Comparison of ENCODE assay signal across 7 mouse cellular contexts in genomic region chr4:106866845-106867244, GRCm38 (mm10). TPM values are rescaled to one million over a fixed set of nuclear protein-coding genes. Genes with fewer than 3 reads are reported as not detected.
A peak's percentile ranks its signal among the peaks of the same experiment; 100 is the strongest.
DNase-seq lines count a peak whose midpoint lies in the region; ATAC-seq and TF ChIP-seq lines count a peak whose summit lies in the region.

No protein-coding gene starts in this region.

- peak overlapping the region; percentile 86; the same call in 1 of the 2 replicates for H3K27ac ChIP-seq in ES-E14 (ENCODE audit: insufficient read depth, low read depth, low read length, poor library complexity, severe bottlenecking)
- peak overlapping the region; percentile 88 for H3K27ac ChIP-seq in forebrain, embryonic 12.5 days
- peak overlapping the region; percentile 72 for H3K27ac ChIP-seq in hindbrain, embryonic 13.5 days
- H3K27ac ChIP-seq in liver, embryonic 11.5 days (ENCODE audit: low read depth, low read length): 0 out of 2 replicates have a peak overlapping the region, but pooled peaks have one; percentile 21

- DNase-seq in ES-E14 (ENCODE audit: low read depth, low spot score): peak; percentile 75
- peak; percentile 65 for DNase-seq in liver, embryonic 11.5 days (ENCODE audit: low spot score)
- peak; percentile 20 for DNase-seq in retina, adult 2 months (ENCODE audit: low read depth, low spot score)
- DNase-seq in B cell, adult 2 months: no peak

- TF ChIP-seq CTCF in E14TG2a.4 (conservative IDR thresholded peaks at IDR 0.05; ENCODE audit: low read length): no peak

- H3K27me3 ChIP-seq in E14TG2a.4 (ENCODE audit: insufficient read depth, low read length): no peaks in the 10 kb centered on the region
- peaks cover 10% of the 10 kb centered on the region; the same call in 1 of the 2 replicates for H3K27me3 ChIP-seq in forebrain, embryonic 12.5 days
- H3K27me3 ChIP-seq in hindbrain, embryonic 13.5 days: no peaks in the 10 kb centered on the region
- H3K27me3 ChIP-seq in liver, embryonic 11.5 days (replicated peaks; ENCODE audit: control insufficient read depth, insufficient read depth, low read length): no peaks in the 10 kb centered on the region

- H3K4me3 ChIP-seq in E14TG2a.4 (replicated peaks; ENCODE audit: low read length): peak overlapping the region; percentile 69
- H3K4me3 ChIP-seq in ES-E14 (ENCODE audit: insufficient read depth in 1 of 2, low read depth in 1 of 2, low read length in 2 of 2, poor library complexity in 1 of 2, severe bottlenecking in 1 of 2): no peak overlapping the region
- no peak overlapping the region for H3K4me3 ChIP-seq in forebrain, embryonic 12.5 days (replicated peaks)
- no peak overlapping the region for H3K4me3 ChIP-seq in hindbrain, embryonic 13.5 days
- H3K4me3 ChIP-seq in liver, embryonic 11.5 days (ENCODE audit: low read depth, low read length): no peak overlapping the region

- in situ Hi-C loops in ES-E14 (cut with MboI; ENCODE audit: low sequenced_read_pairs in 2 of 2, unreplicated experiment in 2 of 2): no loop called here

- peaks cover 97% of the 10 kb centered on the region for H3K4me1 ChIP-seq in E14TG2a.4 (replicated peaks; ENCODE audit: low read depth, low read length)
- H3K4me1 ChIP-seq in ES-E14 (ENCODE audit: control insufficient read depth in 2 of 2, insufficient read depth in 2 of 2, low read length in 2 of 2, poor library complexity in 1 of 2): peaks cover 28 to 62% of the 10 kb centered on the region in 2 experiments
- peaks cover 53% of the 10 kb centered on the region for H3K4me1 ChIP-seq in forebrain, embryonic 12.5 days
- peaks cover 42% of the 10 kb centered on the region for H3K4me1 ChIP-seq in hindbrain, embryonic 13.5 days (replicated peaks)
- H3K4me1 ChIP-seq in liver, embryonic 11.5 days (replicated peaks; ENCODE audit: control insufficient read depth, insufficient read depth, low read length): peaks cover 45% of the 10 kb centered on the region

- peak overlapping the region; percentile 10; the same call in 1 of the 2 replicates for H3K4me2 ChIP-seq in forebrain, embryonic 12.5 days
- no peak overlapping the region for H3K4me2 ChIP-seq in hindbrain, embryonic 13.5 days
- H3K4me2 ChIP-seq in liver, embryonic 11.5 days: no peak overlapping the region

- ATAC-seq in forebrain, embryonic 12.5 days (ENCODE audit: low FRiP score): peak; percentile 90
- ATAC-seq in hindbrain, embryonic 13.5 days (ENCODE audit: low FRiP score): peak; percentile 81
- ATAC-seq in liver, embryonic 11.5 days (replicated peaks; ENCODE audit: low FRiP score): peak; percentile 32

- H3K9me3 ChIP-seq in E14TG2a.4 (ENCODE audit: low read length) (no peaks in the 10 kb centered on the region), ES-E14 (ENCODE audit: control insufficient read depth, insufficient read depth, low read depth, low read length) (no peaks in the 10 kb centered on the region)
- H3K9me3 ChIP-seq in forebrain, embryonic 12.5 days: no peaks in the 10 kb centered on the region
- H3K9me3 ChIP-seq in hindbrain, embryonic 13.5 days: no peaks in the 10 kb centered on the region
- H3K9me3 ChIP-seq in liver, embryonic 11.5 days (ENCODE audit: control insufficient read depth, low read length): no peaks in the 10 kb centered on the region

- H3K36me3 ChIP-seq in E14TG2a.4 (ENCODE audit: insufficient read depth, low read length) (no peaks in the 10 kb centered on the region), ES-E14 (ENCODE audit: control insufficient read depth, insufficient read depth, low read length, poor library complexity, severe bottlenecking) (no peaks in the 10 kb centered on the region)
- no peaks in the 10 kb centered on the region for H3K36me3 ChIP-seq in forebrain, embryonic 12.5 days (replicated peaks)
- no peaks in the 10 kb centered on the region for H3K36me3 ChIP-seq in hindbrain, embryonic 13.5 days
- H3K36me3 ChIP-seq in liver, embryonic 11.5 days (ENCODE audit: control insufficient read depth, insufficient read depth, low read length): no peaks in the 10 kb centered on the region

- H3K9ac ChIP-seq in ES-E14 (ENCODE audit: insufficient read depth, low read depth, low read length, poor library complexity, severe bottlenecking): no peak overlapping the region; the same call in 1 of the 2 replicates
- H3K9ac ChIP-seq in forebrain, embryonic 12.5 days: no peak overlapping the region
- H3K9ac ChIP-seq in hindbrain, embryonic 13.5 days: no peak overlapping the region; the same call in 1 of the 2 replicates
- no peak overlapping the region for H3K9ac ChIP-seq in liver, embryonic 11.5 days (ENCODE audit: low read depth, low read length)

- WGBS in forebrain, embryonic 12.5 days: 4% methylated on average over 7 of the region's 7 CpGs
- WGBS in hindbrain, embryonic 13.5 days: 3% methylated on average over 7 of the region's 7 CpGs
- 38% methylated on average over 7 of the region's 7 CpGs for WGBS in liver, embryonic 11.5 days

TF ChIP-seq in ES-E14, 5 proteins besides CTCF, POLR2A, EP300 and RAD21:
- TF ChIP-seq ZNF384 (IDR thresholded peaks at IDR 0.05; ENCODE audit: low read depth, low read length) (no peak), MAFK (IDR thresholded peaks at IDR 0.05; ENCODE audit: insufficient read depth, low read depth, low read length) (no peak)

RNA-seq across cellular contexts. Expression of gene Ssbp3, which starts 43.7 kb away (rescaled TPM):
- total RNA-seq in ES-E14 (2012; rRNA removed): 42.3 and 42.6 TPM in 2 replicates
- polyA plus RNA-seq in forebrain, embryonic 12.5 days (2016; fragmentation: Nextera tagmentation; extraction: Ambion mirVana): 198 and 214 TPM in 2 replicates
- 179 and 180 TPM in 2 replicates for polyA plus RNA-seq in hindbrain, embryonic 13.5 days (2015; fragmentation: Nextera tagmentation; extraction: Ambion mirVana)
- polyA plus RNA-seq in liver, embryonic 11.5 days (2014; fragmentation: Nextera tagmentation; extraction: Ambion mirVana): 71.1 and 89.0 TPM in 2 replicates

Comparison
In these comparisons a context has a peak if more than half of its experiments do, and no peak if none do; other contexts are left out.
1. DNase-seq: peak in ES-E14 (single experiment), liver, embryonic 11.5 days (single experiment) and retina, adult 2 months (single experiment); none in B cell, adult 2 months (0 of 2).
2. H3K27ac ChIP-seq: peak in every context shown above with its lines; median percentile 88 in forebrain, embryonic 12.5 days; 86 in ES-E14; 72 in hindbrain, embryonic 13.5 days; 21 in liver, embryonic 11.5 days.
3. ATAC-seq: peak in every context shown above with its lines; median percentile 90 in forebrain, embryonic 12.5 days; 81 in hindbrain, embryonic 13.5 days; 32 in liver, embryonic 11.5 days.